Comparison of ENCODE assay signal across 25 mouse cellular contexts in the genomic region with DNA sequence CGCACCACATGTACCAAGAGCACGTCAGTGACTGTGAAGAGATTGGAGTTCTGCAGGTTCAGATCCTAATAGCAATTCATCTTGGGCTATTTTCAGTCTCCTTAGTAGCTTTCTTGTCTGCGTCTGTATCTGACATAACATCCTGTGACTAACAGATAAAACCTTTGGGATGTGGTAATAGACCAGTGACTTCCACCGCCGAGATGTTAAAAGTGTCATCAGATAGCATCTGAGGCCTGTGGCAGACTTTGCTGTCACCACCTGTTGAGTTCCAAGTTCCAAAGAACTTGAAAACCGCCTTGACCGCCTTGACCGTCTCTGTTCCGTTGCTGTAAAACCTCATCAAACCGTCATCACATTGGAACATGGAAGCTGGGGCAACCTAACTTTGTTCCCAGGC. TPM values are rescaled to one million over a fixed set of nuclear protein-coding genes. Genes with fewer than 3 reads are reported as not detected.
A peak's percentile ranks its signal among the peaks of the same experiment; 100 is the strongest.
DNase-seq lines count a peak whose midpoint lies in the region; ATAC-seq and TF ChIP-seq lines count a peak whose summit lies in the region.
"Had no signal": no experiment of that assay in that cellular context is flagged by ENCODE, and none has a peak within 500 bp of the region (broad histone marks: within the 10 kb centered on the region; RNA-seq: fewer than 3 reads in every experiment).

No protein-coding gene starts in this region.

- peak overlapping the region; percentile 68 for H3K27ac ChIP-seq in bone marrow, adult 2 months (ENCODE audit: control insufficient read depth, insufficient read depth, low read depth, low read length, poor library complexity)
- H3K27ac ChIP-seq: embryonic facial prominence, embryonic 15.5 days; forebrain, embryonic 10.5 days; heart, embryonic 13.5 days; hindbrain, embryonic 15.5 days had no signal

- H3K4me3 ChIP-seq in bone marrow, adult 2 months (replicated peaks; ENCODE audit: control insufficient read depth, low read depth, low read length), result no peak overlapping the region
- H3K4me3 ChIP-seq: embryonic facial prominence, embryonic 15.5 days; erythroblast, embryonic 14.5 days; forebrain, embryonic 10.5 days; heart, embryonic 13.5 days; hindbrain, embryonic 15.5 days had no signal

- no peak for TF ChIP-seq CTCF in bone marrow, adult 2 months (IDR thresholded peaks at IDR 0.05; ENCODE audit: control insufficient read depth, insufficient read depth, low read length)

- peak; percentile 8 for ATAC-seq in CD4-positive, CD25-positive, alpha-beta regulatory T cell, adult 4 months
- ATAC-seq in megakaryocyte, adult 5-6 weeks (ENCODE audit: poor library complexity, severe bottlenecking), result peak; percentile 62
- ATAC-seq in cerebellum, adult (ENCODE audit: insufficient number of reproducible peaks, low FRiP score, low TSS enrichment), result no peak
- ATAC-seq in monocyte, adult 5-6 weeks (replicated peaks; ENCODE audit: insufficient number of reproducible peaks, low FRiP score, low TSS enrichment, poor library complexity, severe bottlenecking), result no peak
- ATAC-seq: forebrain, embryonic 16.5 days had no signal

- no peak for TF ChIP-seq POLR2A in bone marrow, adult 2 months (IDR thresholded peaks at IDR 0.05; ENCODE audit: borderline replicate concordance, control insufficient read depth, low read depth, low read length)

- 48% methylated on average over 10 of the region's 10 CpGs for WGBS in bone marrow, adult 2 months

- H3K4me1 ChIP-seq in bone marrow, adult 2 months (ENCODE audit: control insufficient read depth, insufficient read depth, low read length), result peaks cover 4% of the 10 kb centered on the region
- H3K4me1 ChIP-seq: embryonic facial prominence, embryonic 15.5 days had no signal

- DNase-seq in CD4-positive helper T cell, adult 2 months (ENCODE audit: low read depth, low spot score), result peak; percentile 82
- no peak for DNase-seq in left cerebral cortex, adult 11 months (ENCODE audit: low spot score)
- no peak for DNase-seq in urinary bladder, postnatal 25 days (ENCODE audit: low spot score)
- DNase-seq: adrenal gland, postnatal 25 days; B cell, adult 2 months; cerebellum, adult 11 months; cerebellum, adult 8-10 months; cerebellum, postnatal 14 days; embryo, embryonic 11 days; gastrocnemius, postnatal 10 days; heart, postnatal 36 days had no signal

RNA-seq across cellular contexts. Expression of gene Paxbp1, which starts 19.4 kb away (rescaled TPM):
- 100 to 1,000 TPM; 121 to 128 TPM for polyA plus RNA-seq in CD4-positive, CD25-positive, alpha-beta regulatory T cell, adult 4 months (2017; shearing (Covaris generic))
- 44.3 and 72.0 TPM in 2 replicates for polyA plus RNA-seq in bone marrow, adult 2 months (2011; ENCODE audit: insufficient read depth, insufficient read length, low replicate concordance, missing spikeins)
- total RNA-seq in megakaryocyte, adult 5-6 weeks (2015), result 71.3 and 81.9 TPM in 2 replicates
- 68.3 and 79.2 TPM in 2 replicates for total RNA-seq in megakaryocyte, adult 5-6 weeks (2017)
- total RNA-seq in monocyte, adult 5-6 weeks (2017), result 135 to 183 TPM (median 160 TPM) in 3 replicates

RNA-seq across cellular contexts. Expression of gene 4932438H23Rik, which starts 31.1 kb away (rescaled TPM):
- polyA plus RNA-seq in CD4-positive, CD25-positive, alpha-beta regulatory T cell, adult 4 months (2017; shearing (Covaris generic)), result 1 to 10 TPM; 1.5 to 2.0 TPM
- polyA plus RNA-seq in bone marrow, adult 2 months (2011; ENCODE audit: insufficient read depth, insufficient read length, low replicate concordance, missing spikeins), result not detected in 2 replicates
- 0.09 TPM in 1 of 2 replicates, not detected in the other for total RNA-seq in megakaryocyte, adult 5-6 weeks (2015)
- 0.12 and 0.15 TPM in 2 replicates for total RNA-seq in megakaryocyte, adult 5-6 weeks (2017)
- 2.3 TPM in 1 of 3 replicates, not detected in the others for total RNA-seq in monocyte, adult 5-6 weeks (2017)
- total RNA-seq: adrenal gland, postnatal 25 days; common myeloid progenitor, adult 5-6 weeks had no signal
- polyA plus RNA-seq: embryonic facial prominence, embryonic 11.5 days; erythroblast, embryonic 14.5 days; heart, embryonic 13.5 days; intestine, embryonic 14.5 days had no signal

RNA-seq across cellular contexts. Expression of gene Synj1, which starts 52.7 kb away (rescaled TPM):
- 10 to 100 TPM; 30.6 to 40.9 TPM for polyA plus RNA-seq in CD4-positive, CD25-positive, alpha-beta regulatory T cell, adult 4 months (2017; shearing (Covaris generic))
- 17.2 and 38.2 TPM in 2 replicates for polyA plus RNA-seq in bone marrow, adult 2 months (2011; ENCODE audit: insufficient read depth, insufficient read length, low replicate concordance, missing spikeins)
- total RNA-seq in megakaryocyte, adult 5-6 weeks (2015), result 95.7 and 105 TPM in 2 replicates
- 44.6 and 61.5 TPM in 2 replicates for total RNA-seq in megakaryocyte, adult 5-6 weeks (2017)
- 46.1 to 103 TPM (median 74.0 TPM) in 3 replicates for total RNA-seq in monocyte, adult 5-6 weeks (2017)

Comparison
In these comparisons a context has a peak if more than half of its experiments do, and no peak if none do; other contexts are left out.
1. ATAC-seq: peak in CD4-positive, CD25-positive, alpha-beta regulatory T cell, adult 4 months (single experiment) and megakaryocyte, adult 5-6 weeks (single experiment); none in cerebellum, adult (single experiment) and monocyte, adult 5-6 weeks (single experiment).